Mouse (Mus musculus): ENCODE measurements around the gene Prtg. TPM values are rescaled to one million over a fixed set of nuclear protein-coding genes. Genes with fewer than 3 reads are reported as not detected.

Gene Prtg
- polyA plus RNA-seq, 1 experiment from 2014 or later = 0.61 TPM

GRCm38 (mm10) chr9:72810607-72811006, 3.9 kb downstream of the Prtg start:
- Histone ChIP-seq H3K27me3 (replicated peaks) (peaks cover 7% of the 10 kb centered on the region), H3K9me3 (replicated peaks) (no peaks in the 10 kb centered on the region), H3K27ac (replicated peaks) (no peak overlapping the region), H3K4me2 (no peak overlapping the region), H3K4me3 (replicated peaks) (no peak overlapping the region), H3K9ac (replicated peaks) (no peak overlapping the region), H3K4me1 (peaks cover 23% of the 10 kb centered on the region), H3K36me3 (no peaks in the 10 kb centered on the region)
- 74% methylated on average over 5 of the region's 5 CpGs for WGBS
- no peak for ATAC-seq (ENCODE audit: low FRiP score)

- Histone ChIP-seq H3K9me3 (replicated peaks) (no peaks in the 10 kb centered on the region), H3K27ac (replicated peaks) (no peak overlapping the region), H3K36me3 (no peaks in the 10 kb centered on the region), H3K9ac (replicated peaks) (no peak overlapping the region), H3K4me2 (no peak overlapping the region), H3K27me3 (replicated peaks) (peaks cover 7% of the 10 kb centered on the region), H3K4me3 (replicated peaks) (no peak overlapping the region), H3K4me1 (peaks cover 13% of the 10 kb centered on the region)
- WGBS = 37% methylated on average over 7 of the region's 7 CpGs
- no peak for ATAC-seq (ENCODE audit: low FRiP score)
Measured at GRCm38 (mm10) chr9:72812091-72812490, 5.4 kb downstream of the Prtg start.

- no peak overlapping the region for H3K9ac ChIP-seq (replicated peaks)
- peaks cover 9% of the 10 kb centered on the region for H3K4me1 ChIP-seq
- ATAC-seq (ENCODE audit: low FRiP score) = no peak
- H3K27ac ChIP-seq (replicated peaks) = no peak overlapping the region
- peaks cover 7% of the 10 kb centered on the region for H3K27me3 ChIP-seq (replicated peaks)
- H3K36me3 ChIP-seq = no peaks in the 10 kb centered on the region
- H3K4me3 ChIP-seq (replicated peaks) = no peak overlapping the region
- no peaks in the 10 kb centered on the region for H3K9me3 ChIP-seq (replicated peaks)
- H3K4me2 ChIP-seq = 0 out of 2 replicates have a peak overlapping the region, but pooled peaks have one; percentile 2
- WGBS = 18% methylated on average over 18 of the region's 18 CpGs
Measured at GRCm38 (mm10) chr9:72812594-72813570, 6.2 kb downstream of the Prtg start.

- Histone ChIP-seq H3K9me3 (replicated peaks) (no peaks in the 10 kb centered on the region), H3K27ac (replicated peaks) (no peak overlapping the region), H3K4me3 (replicated peaks) (no peak overlapping the region), H3K36me3 (no peaks in the 10 kb centered on the region), H3K9ac (replicated peaks) (no peak overlapping the region), H3K27me3 (replicated peaks) (no peaks in the 10 kb centered on the region), H3K4me2 (no peak overlapping the region), H3K4me1 (peaks cover 9% of the 10 kb centered on the region; the same call in 1 of the 2 replicates)
- whole genome bisulfite sequencing = 17% methylated on average over 4 of the region's 4 CpGs
- ATAC-seq (ENCODE audit: low FRiP score) = no peak
Measured at GRCm38 (mm10) chr9:72825511-72825910, 18.8 kb downstream of the Prtg start.

GRCm38 (mm10) chr9:72825976-72826375, 19.3 kb downstream of the Prtg start:
- 11% methylated on average over 3 of the region's 3 CpGs for WGBS
- H3K4me1 ChIP-seq = peaks cover 9% of the 10 kb centered on the region; the same call in 1 of the 2 replicates
- H3K36me3 ChIP-seq = no peaks in the 10 kb centered on the region
- H3K9ac ChIP-seq (replicated peaks) = no peak overlapping the region
- ATAC-seq (ENCODE audit: low FRiP score) = no peak
- H3K9me3 ChIP-seq (replicated peaks) = no peaks in the 10 kb centered on the region
- H3K4me2 ChIP-seq = no peak overlapping the region
- no peak overlapping the region for H3K4me3 ChIP-seq (replicated peaks)
- H3K27me3 ChIP-seq (replicated peaks) = no peaks in the 10 kb centered on the region
- no peak overlapping the region for H3K27ac ChIP-seq (replicated peaks)

GRCm38 (mm10) chr9:72828616-72829257, 22.1 kb downstream of the Prtg start:
- WGBS = 18% methylated on average over 5 of the region's 5 CpGs
- no peak overlapping the region for H3K9ac ChIP-seq (replicated peaks)
- H3K4me1 ChIP-seq = peaks cover 9% of the 10 kb centered on the region
- H3K27me3 ChIP-seq (replicated peaks) = no peaks in the 10 kb centered on the region
- no peaks in the 10 kb centered on the region for H3K36me3 ChIP-seq
- no peak overlapping the region for H3K4me3 ChIP-seq (replicated peaks)
- no peak overlapping the region for H3K4me2 ChIP-seq
- H3K27ac ChIP-seq (replicated peaks) = peak overlapping the region; percentile 46
- no peak for ATAC-seq (ENCODE audit: low FRiP score)
- H3K9me3 ChIP-seq (replicated peaks) = no peaks in the 10 kb centered on the region

GRCm38 (mm10) chr9:72833992-72834696, 27.5 kb downstream of the Prtg start:
- ATAC-seq (ENCODE audit: low FRiP score) = no peak
- Histone ChIP-seq H3K27ac (replicated peaks) (no peak overlapping the region), H3K9ac (replicated peaks) (no peak overlapping the region)

GRCm38 (mm10) chr9:72835007-72835406, 28.3 kb downstream of the Prtg start:
- ATAC-seq (ENCODE audit: low FRiP score) = no peak
- WGBS = 84% methylated on average over 1 of the region's 1 CpGs
- no peaks in the 10 kb centered on the region for H3K9me3 ChIP-seq (replicated peaks)
- H3K27ac ChIP-seq (replicated peaks) = no peak overlapping the region
- H3K36me3 ChIP-seq = no peaks in the 10 kb centered on the region
- H3K9ac ChIP-seq (replicated peaks) = no peak overlapping the region
- no peaks in the 10 kb centered on the region for H3K27me3 ChIP-seq (replicated peaks)
- no peak overlapping the region for H3K4me2 ChIP-seq
- peaks cover 15% of the 10 kb centered on the region for H3K4me1 ChIP-seq
- no peak overlapping the region for H3K4me3 ChIP-seq (replicated peaks)

More at GRCm38 (mm10) chr9:72833992-72834696, 27.5 kb downstream of the Prtg start:
- Histone ChIP-seq H3K36me3 (no peaks in the 10 kb centered on the region), H3K9me3 (replicated peaks) (no peaks in the 10 kb centered on the region), H3K4me1 (peaks cover 15% of the 10 kb centered on the region), H3K4me2 (no peak overlapping the region), H3K27me3 (replicated peaks) (no peaks in the 10 kb centered on the region), H3K4me3 (replicated peaks) (no peak overlapping the region)
- WGBS = 16% methylated on average over 10 of the region's 10 CpGs

- Histone ChIP-seq H3K9ac (replicated peaks) (no peak overlapping the region), H3K4me2 (no peak overlapping the region), H3K9me3 (replicated peaks) (no peaks in the 10 kb centered on the region), H3K4me1 (peaks cover 15% of the 10 kb centered on the region), H3K36me3 (no peaks in the 10 kb centered on the region), H3K4me3 (replicated peaks) (no peak overlapping the region), H3K27me3 (replicated peaks) (no peaks in the 10 kb centered on the region), H3K27ac (replicated peaks) (no peak overlapping the region)
- 48% methylated on average over 11 of the region's 11 CpGs for WGBS
- ATAC-seq (ENCODE audit: low FRiP score) = no peak
Measured at GRCm38 (mm10) chr9:72836708-72837495, 30.2 kb downstream of the Prtg start.

- WGBS = 75% methylated on average over 6 of the region's 6 CpGs
Measured at GRCm38 (mm10) chr9:72837598-72838160, 31.0 kb downstream of the Prtg start.

More at GRCm38 (mm10) chr9:72837598-72838160, 31.0 kb downstream of the Prtg start:
- H3K4me2 ChIP-seq = no peak overlapping the region
- ATAC-seq (ENCODE audit: low FRiP score) = no peak
- H3K9me3 ChIP-seq (replicated peaks) = no peaks in the 10 kb centered on the region
- no peak overlapping the region for H3K4me3 ChIP-seq (replicated peaks)
- no peaks in the 10 kb centered on the region for H3K36me3 ChIP-seq
- peaks cover 15% of the 10 kb centered on the region for H3K4me1 ChIP-seq
- H3K27ac ChIP-seq (replicated peaks) = no peak overlapping the region
- H3K9ac ChIP-seq (replicated peaks) = 0 out of 2 replicates have a peak overlapping the region, but pooled peaks have one; percentile 7
- no peaks in the 10 kb centered on the region for H3K27me3 ChIP-seq (replicated peaks)

Measured in neural tube, embryonic 15.5 days (tissue).